Mouse (Mus musculus) right cerebral cortex, postnatal 10 days (tissue): ENCODE data around the gene Rbm46.

Source experiments
- DNase-seq, 2 experiments: peaks; one replicate each; pipeline ENCODE4 v3.0.0; 2021; ENCODE audit warnings: low spot score in 2 of 2

Rbm46 gene

GRCm38 (mm10) chr3:82791663-82792062 lies 84.6 kb downstream of the Rbm46 start:
- DNase-seq: no peak
